Mouse (Mus musculus) layer of hippocampus, adult 9-11 months (tissue): ENCODE data around the gene Hist1h1d.
A peak's percentile ranks its signal among the peaks of the same experiment; 100 is the strongest.
"Not testable (repeated sequence)": the region's sequence is repeated elsewhere in the genome, so short reads cannot be mapped to it uniquely, and the experiment has no call there.

Source experiments
- DNase-seq: peaks from one replicate; pipeline ENCODE4 v3.0.0; 2022

Hist1h1d gene

GRCm38 (mm10) chr13:23573898-23574524 lies 20.9 kb downstream of the Hist1h1d start, which contains the start of the genes Hist1h2bf and Hist1h2ad:
Gene Hist1h2bf (minus strand): TSS chr13:23574196.
Gene Hist1h2ad (plus strand): TSS chr13:23574381.
- peak; percentile 97 for DNase-seq

- not testable (repeated sequence) for DNase-seq
Observed at GRCm38 (mm10) chr13:23574546-23575170, 21.6 kb downstream of the Hist1h1d start.

- DNase-seq, result peak; percentile 73
Observed at GRCm38 (mm10) chr13:23575271-23575851, 22.3 kb downstream of the Hist1h1d start, which contains the start of gene Hist1h3d. Gene Hist1h3d (plus strand): TSS chr13:23575763.

GRCm38 (mm10) chr13:23575864-23576313 lies 22.8 kb downstream of the Hist1h1d start:
- DNase-seq, result not testable (repeated sequence)

GRCm38 (mm10) chr13:23576351-23576881 lies 23.4 kb downstream of the Hist1h1d start:
- no peak for DNase-seq

GRCm38 (mm10) chr13:23576906-23577639 lies 24.0 kb downstream of the Hist1h1d start:
- DNase-seq, result no peak

- no peak for DNase-seq
Observed at GRCm38 (mm10) chr13:23577835-23578234, 24.8 kb downstream of the Hist1h1d start.

- peak; percentile 97 for DNase-seq
Observed at GRCm38 (mm10) chr13:23581408-23582218, 28.6 kb downstream of the Hist1h1d start, which contains the start of gene Hist1h4d. Gene Hist1h4d (plus strand): TSS chr13:23581598.

GRCm38 (mm10) chr13:23582219-23583056 lies 29.4 kb downstream of the Hist1h1d start:
- no peak for DNase-seq

GRCm38 (mm10) chr13:23583387-23584068 lies 30.5 kb downstream of the Hist1h1d start:
- DNase-seq, result no peak

- no peak for DNase-seq
Observed at GRCm38 (mm10) chr13:23584331-23584730, 31.3 kb downstream of the Hist1h1d start.

GRCm38 (mm10) chr13:23585029-23585441 lies 32.0 kb downstream of the Hist1h1d start:
- DNase-seq, result peak; percentile 67

GRCm38 (mm10) chr13:23585442-23586098 lies 32.5 kb downstream of the Hist1h1d start:
- peak; percentile 77 for DNase-seq

- DNase-seq, result no peak
Observed at GRCm38 (mm10) chr13:23586099-23586939, 33.3 kb downstream of the Hist1h1d start.

- no peak for DNase-seq
Observed at GRCm38 (mm10) chr13:23586940-23587225, 33.8 kb downstream of the Hist1h1d start.

GRCm38 (mm10) chr13:23591206-23591605 lies 38.1 kb downstream of the Hist1h1d start:
- no peak for DNase-seq

GRCm38 (mm10) chr13:23591886-23592285 lies 38.8 kb downstream of the Hist1h1d start:
- not testable (repeated sequence) for DNase-seq

GRCm38 (mm10) chr13:23592614-23593013 lies 39.6 kb downstream of the Hist1h1d start:
- DNase-seq, result no peak
